Mouse (Mus musculus) macrophage (primary cell): Measurements from ENCODE around the gene Sparcl1. TPM values are rescaled to one million over a fixed set of nuclear protein-coding genes. Genes with fewer than 3 reads are reported as not detected.

Experiments
- H3K27ac ChIP-seq: fragments of 350-480 bp; formaldehyde crosslinking; 2 replicates; pipeline ENCODE4 v1.9.0; 2021
- H3K36me3 ChIP-seq: fragments of 350-480 bp; formaldehyde crosslinking; 2 replicates; pipeline ENCODE4 v1.9.0; 2021; ENCODE audit errors: inconsistent target
- H3K4me3 ChIP-seq: fragments of 350-480 bp; formaldehyde crosslinking; 2 replicates; pipeline ENCODE4 v1.9.0; 2021; ENCODE audit errors: inconsistent target
- H3K79me2 ChIP-seq: fragments of 350-480 bp; formaldehyde crosslinking; 2 replicates; pipeline ENCODE4 v1.9.0; 2021; ENCODE audit errors: inconsistent target
- WGBS: methylation state at CpG from one replicate; pipeline ENCODE4 v1.1.7; 2026; ENCODE audit warnings: inconsistent platforms; ENCODE audit not compliant: missing documents; 5-methylcytosine and 5-hydroxymethylcytosine counted together
- polyA plus RNA-seq: library from polyadenylated mRNA; stranded (reverse); fragments of 250-400 nt; gene quantifications from 3 replicates; pipeline ENCODE4 v1.2.4, GENCODE M21; 2018; ENCODE audit warnings: inconsistent platforms

Sparcl1 gene
- polyA plus RNA-seq, 1 experiment from 2014 or later = not detected

DNA sequence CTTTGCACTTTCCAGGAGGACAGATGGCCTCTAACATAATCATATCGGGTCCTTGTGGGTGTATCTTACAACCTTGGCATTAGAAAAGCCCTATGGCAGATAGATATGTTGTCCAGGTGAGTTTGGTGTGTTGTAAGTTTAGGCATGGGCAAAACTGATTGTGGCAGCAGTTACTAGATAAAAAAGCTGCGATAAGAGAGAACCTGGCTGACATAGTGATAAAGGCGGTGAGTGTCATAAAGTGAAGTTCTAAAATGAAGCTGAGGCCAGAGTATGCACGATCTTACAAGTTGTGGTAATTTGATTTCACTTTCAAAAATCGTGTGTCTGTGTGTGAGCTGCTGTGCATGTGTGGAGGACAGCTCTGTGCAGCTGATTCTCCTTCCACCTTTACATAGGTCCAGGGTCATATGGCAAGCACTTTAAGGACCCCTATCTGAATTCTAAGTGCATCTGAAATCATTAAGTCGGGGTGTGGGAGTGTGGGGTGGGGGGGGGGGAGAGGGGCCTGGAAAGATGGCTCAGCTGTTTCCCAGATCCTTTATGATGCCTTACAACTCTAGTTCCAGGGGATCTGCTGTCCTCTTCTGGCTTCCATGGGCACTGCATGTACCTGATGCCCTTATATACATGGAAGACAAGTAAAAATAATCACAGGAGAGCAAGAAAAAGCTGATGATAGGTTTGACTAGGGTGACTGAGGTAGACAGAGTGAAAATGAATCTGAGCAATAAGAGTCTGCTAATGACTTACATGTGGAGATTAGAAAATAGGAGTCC is 74.2 kb downstream of the Sparcl1 start:
- H3K36me3 ChIP-seq = no peaks in the 10 kb centered on the region
- H3K4me3 ChIP-seq = no peak overlapping the region
- H3K27ac ChIP-seq = no peak overlapping the region
- H3K79me2 ChIP-seq = no peaks in the 10 kb centered on the region
- WGBS = 72% methylated on average over 6 of the region's 6 CpGs

DNA sequence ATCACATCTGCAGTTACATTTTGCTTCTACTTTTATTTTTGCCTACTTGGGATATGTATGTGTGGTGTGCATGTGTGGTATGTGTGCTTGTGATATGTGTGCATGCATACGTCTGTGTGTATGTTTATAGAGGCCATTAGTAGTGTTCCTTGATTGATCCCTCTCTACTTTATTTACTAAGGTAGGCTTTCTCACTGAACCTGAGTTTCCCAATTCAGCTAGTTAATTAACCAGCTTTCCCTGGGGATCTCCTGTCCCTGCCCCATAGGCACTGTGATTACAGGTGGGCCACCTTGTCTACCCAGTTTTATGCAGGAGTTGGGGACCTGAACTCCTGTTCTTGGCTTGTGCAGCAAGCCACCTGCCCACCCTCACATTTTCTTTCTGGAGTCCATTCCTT is 76.8 kb downstream of the Sparcl1 start:
- WGBS = 86% methylated on average over 1 of the region's 1 CpGs
- Histone ChIP-seq H3K4me3 (no peak overlapping the region), H3K36me3 (no peaks in the 10 kb centered on the region), H3K79me2 (no peaks in the 10 kb centered on the region), H3K27ac (no peak overlapping the region)

DNA sequence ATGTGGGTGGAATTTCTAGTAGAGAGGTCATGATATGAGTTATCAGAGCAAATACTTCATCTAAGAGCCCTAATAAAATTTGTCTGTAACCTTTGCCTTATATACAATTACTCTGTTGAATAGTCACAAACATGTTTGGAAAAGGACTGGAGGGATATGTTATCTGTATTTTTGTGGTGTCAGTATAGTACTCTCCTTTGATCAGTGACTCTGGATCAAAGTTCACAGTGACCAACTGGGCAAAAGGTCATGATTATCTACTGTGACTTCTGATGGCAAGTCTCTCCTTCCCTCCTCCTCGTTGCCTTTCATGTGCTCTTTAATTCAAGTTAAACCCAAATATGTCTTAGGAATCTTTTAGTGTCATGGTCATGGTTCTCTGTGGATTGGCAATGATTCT is 77.7 kb downstream of the Sparcl1 start:
- no peaks in the 10 kb centered on the region for H3K36me3 ChIP-seq
- no peaks in the 10 kb centered on the region for H3K79me2 ChIP-seq
- H3K4me3 ChIP-seq = no peak overlapping the region
- H3K27ac ChIP-seq = no peak overlapping the region
- 75% methylated on average over 1 of the region's 1 CpGs for WGBS

DNA sequence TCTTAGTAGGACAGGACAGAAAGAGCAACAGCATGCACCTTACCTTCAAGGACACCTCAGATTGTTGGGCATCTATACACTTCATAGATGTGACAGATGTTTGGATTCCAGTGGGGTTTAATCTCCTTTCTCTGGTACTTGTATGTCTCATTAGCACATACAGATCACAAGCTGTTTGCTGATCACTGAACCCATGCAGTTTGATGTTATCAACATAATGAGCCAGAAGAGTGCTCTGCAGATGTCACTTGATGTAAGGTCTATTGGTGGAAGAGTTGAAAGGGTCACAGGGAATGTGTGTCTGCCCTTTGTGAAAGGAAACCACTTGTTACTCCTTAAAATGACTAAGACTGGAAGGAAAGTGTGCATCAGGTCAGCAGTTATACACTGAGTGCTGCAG is 78.5 kb downstream of the Sparcl1 start:
- no peak overlapping the region for H3K27ac ChIP-seq
- no peak overlapping the region for H3K4me3 ChIP-seq
- H3K79me2 ChIP-seq = no peaks in the 10 kb centered on the region
- H3K36me3 ChIP-seq = no peaks in the 10 kb centered on the region

DNA sequence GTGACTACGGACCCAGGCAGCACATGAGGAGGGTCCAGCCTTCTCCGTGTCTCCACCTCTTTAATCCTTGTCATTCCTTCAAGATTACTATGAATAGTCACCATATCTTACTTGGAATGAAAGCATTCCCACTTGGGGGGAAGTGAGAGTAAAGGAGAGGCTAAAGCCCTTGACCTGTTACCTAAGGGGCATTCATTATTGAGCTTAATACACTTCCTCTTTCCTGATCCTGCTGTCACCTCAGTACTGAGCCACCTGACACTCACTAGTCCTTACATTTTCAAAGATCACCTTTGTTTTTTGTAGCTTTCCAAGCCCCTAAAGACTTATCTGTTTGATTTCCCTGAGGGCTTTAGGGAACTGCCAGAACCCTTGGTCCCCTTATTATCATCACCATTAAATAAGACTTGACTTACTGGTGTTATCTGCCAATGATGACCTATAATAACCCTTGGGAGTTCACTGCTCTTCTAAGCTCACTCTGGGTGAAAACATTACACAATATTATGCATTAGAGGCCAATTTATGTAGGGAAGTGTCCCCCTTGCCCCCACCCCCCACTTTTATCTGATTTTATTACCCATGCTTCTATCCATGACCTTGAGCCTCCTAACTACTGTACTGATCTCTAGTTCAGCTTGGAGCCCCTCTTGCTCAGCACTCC is 81.0 kb downstream of the Sparcl1 start:
- 92% methylated on average over 2 of the region's 2 CpGs for WGBS
- H3K4me3 ChIP-seq = no peak overlapping the region
- H3K79me2 ChIP-seq = no peaks in the 10 kb centered on the region
- no peaks in the 10 kb centered on the region for H3K36me3 ChIP-seq
- H3K27ac ChIP-seq = no peak overlapping the region

Other genes with a start within 250 kb of the Sparcl1 start
- gene Klhl8, start 202.5 kb downstream of the Sparcl1 start, polyA plus RNA-seq = 1.9 to 2.7 TPM (median 2.1 TPM) in 3 replicates
- gene Hsd17b13, start 136.3 kb downstream of the Sparcl1 start, polyA plus RNA-seq = not detected in 3 replicates
- 85.0 to 228 TPM (median 171 TPM) in 3 replicates for gene Hsd17b11, start 91.8 kb downstream of the Sparcl1 start, polyA plus RNA-seq
- 71.3 to 148 TPM (median 96.6 TPM) in 3 replicates for gene Nudt9, start 67.4 kb downstream of the Sparcl1 start, polyA plus RNA-seq
- not detected in 3 replicates for gene Gm17660, start 36.1 kb downstream of the Sparcl1 start, polyA plus RNA-seq
- not detected in 3 replicates for gene Dspp, start 57.0 kb upstream of the Sparcl1 start, polyA plus RNA-seq
- gene Dmp1, start 88.9 kb upstream of the Sparcl1 start, polyA plus RNA-seq = not detected in 3 replicates
- not detected in 3 replicates for gene Ibsp, start 185.4 kb upstream of the Sparcl1 start, polyA plus RNA-seq
- not detected in 3 replicates for gene Mepe, start 211.6 kb upstream of the Sparcl1 start, polyA plus RNA-seq